Mouse (Mus musculus) thymus, adult 2 months (tissue): Measurements from ENCODE around the gene Inip.

Source experiments
- CTCF ChIP-seq: fragments of 200-500 bp; IDR thresholded peaks from 2 replicates; pipeline ENCODE4 v1.5.1; 2012; ENCODE audit warnings: mild to moderate bottlenecking, control low read depth, low read length, moderate library complexity, borderline replicate concordance; ENCODE audit not compliant: control insufficient read depth, poor library complexity, insufficient read depth; ENCODE audit errors: extremely low read depth
- POLR2A ChIP-seq: fragments of 200-500 bp; IDR thresholded peaks from 2 replicates; pipeline ENCODE4 v1.6.1; 2012; ENCODE audit warnings: mild to moderate bottlenecking, low read length, control low read depth, moderate library complexity; ENCODE audit not compliant: control insufficient read depth, poor library complexity, insufficient read depth; ENCODE audit errors: extremely low read depth

- no peak for TF ChIP-seq CTCF
- TF ChIP-seq POLR2A = no peak
Measured at GRCm38 (mm10) chr4:59816016-59816415, 14.6 kb upstream of the Inip start.
